Mouse (Mus musculus): ENCODE data around the gene Tbc1d1. TPM values are rescaled to one million over a fixed set of nuclear protein-coding genes. Genes with fewer than 3 reads are reported as not detected.

Gene Tbc1d1
- polyA plus RNA-seq, 1 experiment from 2014 or later = 15.4 TPM

GRCm38 (mm10) chr5:64382451-64383057 is 226.4 kb downstream of the Tbc1d1 start:
- peaks cover 18% of the 10 kb centered on the region for H3K4me1 ChIP-seq (replicated peaks; ENCODE audit: control insufficient read depth, insufficient read depth, low read length)
- H3K4me2 ChIP-seq (replicated peaks) = no peak overlapping the region
- H3K9me3 ChIP-seq (ENCODE audit: control insufficient read depth, low read length) = no peaks in the 10 kb centered on the region
- no peaks in the 10 kb centered on the region for H3K36me3 ChIP-seq (replicated peaks; ENCODE audit: control insufficient read depth, insufficient read depth)
- H3K9ac ChIP-seq = no peak overlapping the region
- peak; percentile 90 for DNase-seq (ENCODE audit: low spot score)
- no peak overlapping the region for H3K4me3 ChIP-seq (replicated peaks; ENCODE audit: low read length)
- no peaks in the 10 kb centered on the region for H3K27me3 ChIP-seq (ENCODE audit: control insufficient read depth, insufficient read depth, low read length)
- peak; percentile 69 for ATAC-seq (ENCODE audit: low FRiP score)
- WGBS = 17% methylated on average over 8 of the region's 8 CpGs
- no peak overlapping the region for H3K27ac ChIP-seq

GRCm38 (mm10) chr5:64383215-64383614 is 227.1 kb downstream of the Tbc1d1 start:
- 83% methylated on average over 4 of the region's 4 CpGs for WGBS
- no peak overlapping the region for H3K9ac ChIP-seq
- H3K9me3 ChIP-seq (ENCODE audit: control insufficient read depth, low read length) = no peaks in the 10 kb centered on the region
- no peak overlapping the region for H3K4me2 ChIP-seq (replicated peaks)
- H3K27ac ChIP-seq = no peak overlapping the region
- H3K4me3 ChIP-seq (replicated peaks; ENCODE audit: low read length) = no peak overlapping the region
- DNase-seq (ENCODE audit: low spot score) = no peak
- H3K36me3 ChIP-seq (replicated peaks; ENCODE audit: control insufficient read depth, insufficient read depth) = no peaks in the 10 kb centered on the region
- ATAC-seq (ENCODE audit: low FRiP score) = no peak
- no peaks in the 10 kb centered on the region for H3K27me3 ChIP-seq (ENCODE audit: control insufficient read depth, insufficient read depth, low read length)
- peaks cover 13% of the 10 kb centered on the region for H3K4me1 ChIP-seq (replicated peaks; ENCODE audit: control insufficient read depth, insufficient read depth, low read length)

GRCm38 (mm10) chr5:64384546-64384945 is 228.4 kb downstream of the Tbc1d1 start:
- DNase-seq (ENCODE audit: low spot score) (no peak), ATAC-seq (ENCODE audit: low FRiP score) (no peak)
- Histone ChIP-seq H3K4me1 (replicated peaks; ENCODE audit: control insufficient read depth, insufficient read depth, low read length) (peaks cover 15% of the 10 kb centered on the region), H3K4me3 (replicated peaks; ENCODE audit: low read length) (no peak overlapping the region), H3K36me3 (replicated peaks; ENCODE audit: control insufficient read depth, insufficient read depth) (no peaks in the 10 kb centered on the region), H3K27me3 (ENCODE audit: control insufficient read depth, insufficient read depth, low read length) (no peaks in the 10 kb centered on the region), H3K9ac (no peak overlapping the region), H3K4me2 (replicated peaks) (no peak overlapping the region), H3K9me3 (ENCODE audit: control insufficient read depth, low read length) (no peaks in the 10 kb centered on the region), H3K27ac (no peak overlapping the region)
- 81% methylated on average over 6 of the region's 6 CpGs for WGBS

- Histone ChIP-seq H3K4me1 (replicated peaks; ENCODE audit: control insufficient read depth, insufficient read depth, low read length) (peaks cover 9% of the 10 kb centered on the region), H3K27ac (no peak overlapping the region), H3K9me3 (ENCODE audit: control insufficient read depth, low read length) (no peaks in the 10 kb centered on the region), H3K9ac (no peak overlapping the region), H3K4me2 (replicated peaks) (no peak overlapping the region), H3K4me3 (replicated peaks; ENCODE audit: low read length) (no peak overlapping the region), H3K27me3 (ENCODE audit: control insufficient read depth, insufficient read depth, low read length) (0 out of 2 replicates have a peak, but pooled peaks cover 3% of the 10 kb centered on the region), H3K36me3 (replicated peaks; ENCODE audit: control insufficient read depth, insufficient read depth) (no peaks in the 10 kb centered on the region)
- 86% methylated on average over 3 of the region's 3 CpGs for WGBS
- DNase-seq (ENCODE audit: low spot score) (no peak), ATAC-seq (ENCODE audit: low FRiP score) (no peak)
Measured at GRCm38 (mm10) chr5:64386996-64387395, 230.9 kb downstream of the Tbc1d1 start.

GRCm38 (mm10) chr5:64389202-64389929 is 233.3 kb downstream of the Tbc1d1 start:
- H3K27ac ChIP-seq = peak overlapping the region; percentile 1; the same call in 1 of the 2 replicates
- no peak for DNase-seq (ENCODE audit: low spot score)

GRCm38 (mm10) chr5:64391346-64391745 is 235.2 kb downstream of the Tbc1d1 start:
- no peak overlapping the region for H3K9ac ChIP-seq
- WGBS = 58% methylated on average over 4 of the region's 4 CpGs
- ATAC-seq (ENCODE audit: low FRiP score) = no peak

More at GRCm38 (mm10) chr5:64389202-64389929, 233.3 kb downstream of the Tbc1d1 start:
- Histone ChIP-seq H3K4me1 (replicated peaks; ENCODE audit: control insufficient read depth, insufficient read depth, low read length) (peaks cover 9% of the 10 kb centered on the region), H3K9ac (no peak overlapping the region), H3K9me3 (ENCODE audit: control insufficient read depth, low read length) (no peaks in the 10 kb centered on the region), H3K4me3 (replicated peaks; ENCODE audit: low read length) (no peak overlapping the region), H3K36me3 (replicated peaks; ENCODE audit: control insufficient read depth, insufficient read depth) (no peaks in the 10 kb centered on the region), H3K4me2 (replicated peaks) (0 out of 2 replicates have a peak overlapping the region, but pooled peaks have one; percentile 4), H3K27me3 (ENCODE audit: control insufficient read depth, insufficient read depth, low read length) (0 out of 2 replicates have a peak, but pooled peaks cover 5% of the 10 kb centered on the region)
- 10% methylated on average over 6 of the region's 6 CpGs for WGBS
- ATAC-seq (ENCODE audit: low FRiP score) = peak; percentile 55; the same call in 1 of the 2 replicates

GRCm38 (mm10) chr5:64392426-64393020 is 236.4 kb downstream of the Tbc1d1 start:
- DNase-seq (ENCODE audit: low spot score) = no peak
- WGBS = 90% methylated on average over 8 of the region's 8 CpGs
- no peaks in the 10 kb centered on the region for H3K9me3 ChIP-seq (ENCODE audit: control insufficient read depth, low read length)
- no peak overlapping the region for H3K9ac ChIP-seq
- peaks cover 9% of the 10 kb centered on the region for H3K4me1 ChIP-seq (replicated peaks; ENCODE audit: control insufficient read depth, insufficient read depth, low read length)
- H3K27me3 ChIP-seq (ENCODE audit: control insufficient read depth, insufficient read depth, low read length) = 0 out of 2 replicates have a peak, but pooled peaks cover 5% of the 10 kb centered on the region
- H3K4me2 ChIP-seq (replicated peaks) = no peak overlapping the region
- H3K36me3 ChIP-seq (replicated peaks; ENCODE audit: control insufficient read depth, insufficient read depth) = no peaks in the 10 kb centered on the region
- ATAC-seq (ENCODE audit: low FRiP score) = no peak
- H3K4me3 ChIP-seq (replicated peaks; ENCODE audit: low read length) = no peak overlapping the region
- no peak overlapping the region for H3K27ac ChIP-seq

More at GRCm38 (mm10) chr5:64391346-64391745, 235.2 kb downstream of the Tbc1d1 start:
- no peak for DNase-seq (ENCODE audit: low spot score)
- 0 out of 2 replicates have a peak, but pooled peaks cover 5% of the 10 kb centered on the region for H3K27me3 ChIP-seq (ENCODE audit: control insufficient read depth, insufficient read depth, low read length)
- H3K27ac ChIP-seq = no peak overlapping the region
- no peak overlapping the region for H3K4me3 ChIP-seq (replicated peaks; ENCODE audit: low read length)
- H3K36me3 ChIP-seq (replicated peaks; ENCODE audit: control insufficient read depth, insufficient read depth) = no peaks in the 10 kb centered on the region
- H3K9me3 ChIP-seq (ENCODE audit: control insufficient read depth, low read length) = no peaks in the 10 kb centered on the region
- no peak overlapping the region for H3K4me2 ChIP-seq (replicated peaks)
- peaks cover 9% of the 10 kb centered on the region for H3K4me1 ChIP-seq (replicated peaks; ENCODE audit: control insufficient read depth, insufficient read depth, low read length)

GRCm38 (mm10) chr5:64393530-64393929 is 237.4 kb downstream of the Tbc1d1 start:
- no peak for DNase-seq (ENCODE audit: low spot score)
- Histone ChIP-seq H3K4me2 (replicated peaks) (no peak overlapping the region), H3K9me3 (ENCODE audit: control insufficient read depth, low read length) (no peaks in the 10 kb centered on the region), H3K4me1 (replicated peaks; ENCODE audit: control insufficient read depth, insufficient read depth, low read length) (peaks cover 9% of the 10 kb centered on the region), H3K27me3 (ENCODE audit: control insufficient read depth, insufficient read depth, low read length) (0 out of 2 replicates have a peak, but pooled peaks cover 5% of the 10 kb centered on the region), H3K9ac (no peak overlapping the region), H3K4me3 (replicated peaks; ENCODE audit: low read length) (no peak overlapping the region), H3K27ac (no peak overlapping the region), H3K36me3 (replicated peaks; ENCODE audit: control insufficient read depth, insufficient read depth) (no peaks in the 10 kb centered on the region)
- no peak for ATAC-seq (ENCODE audit: low FRiP score)
- WGBS = 91% methylated on average over 4 of the region's 4 CpGs

- H3K4me2 ChIP-seq (replicated peaks) = no peak overlapping the region
- no peak overlapping the region for H3K4me3 ChIP-seq (replicated peaks; ENCODE audit: low read length)
- H3K36me3 ChIP-seq (replicated peaks; ENCODE audit: control insufficient read depth, insufficient read depth) = no peaks in the 10 kb centered on the region
- no peak overlapping the region for H3K27ac ChIP-seq
- no peaks in the 10 kb centered on the region for H3K9me3 ChIP-seq (ENCODE audit: control insufficient read depth, low read length)
- H3K27me3 ChIP-seq (ENCODE audit: control insufficient read depth, insufficient read depth, low read length) = no peaks in the 10 kb centered on the region
- no peaks in the 10 kb centered on the region for H3K4me1 ChIP-seq (replicated peaks; ENCODE audit: control insufficient read depth, insufficient read depth, low read length)
- DNase-seq (ENCODE audit: low spot score) (no peak), ATAC-seq (ENCODE audit: low FRiP score) (no peak)
- H3K9ac ChIP-seq = no peak overlapping the region
- 88% methylated on average over 13 of the region's 13 CpGs for WGBS
Measured at GRCm38 (mm10) chr5:64398155-64398554, 242.1 kb downstream of the Tbc1d1 start.
